Mouse (Mus musculus): ENCODE results near the gene Arfrp1. TPM values are rescaled to one million over a fixed set of nuclear protein-coding genes. Genes with fewer than 3 reads are reported as not detected.

Arfrp1 gene
- 72.5 and 73.5 TPM in 2 replicates for polyA plus RNA-seq (2015; fragmentation: Nextera tagmentation; extraction: Ambion mirVana)

- peaks cover 24% of the 10 kb centered on the region for H3K36me3 ChIP-seq (ENCODE audit: insufficient read depth, low read length)
- no peaks in the 10 kb centered on the region for H3K9me3 ChIP-seq (ENCODE audit: low read length)
- H3K9ac ChIP-seq (replicated peaks; ENCODE audit: low read length), result peak within 1 kb of the TSS; percentile 80
- WGBS, result under 1% methylated on average over 71 of the region's 71 CpGs
- H3K27me3 ChIP-seq (ENCODE audit: insufficient read depth, low read length), result no peaks in the 10 kb centered on the region
- H3K27ac ChIP-seq (ENCODE audit: low read length), result peak within 1 kb of the TSS; percentile 94
- ATAC-seq (ENCODE audit: low FRiP score, low TSS enrichment), result peak; percentile 93
- peak within 1 kb of the TSS; percentile 91 for H3K4me2 ChIP-seq (replicated peaks; ENCODE audit: low read depth, low read length)
- peak within 1 kb of the TSS; percentile 64 for H3K4me3 ChIP-seq (ENCODE audit: low read length)
- peaks cover 33% of the 10 kb centered on the region for H3K4me1 ChIP-seq (ENCODE audit: insufficient read depth, low read length)
Observed at GRCm38 (mm10) chr2:181364860-181365596, at the start of gene Arfrp1, which contains the start of gene Zgpat. TSS of gene Arfrp1 (minus strand) at chr2:181365404. TSS of gene Zgpat (plus strand) at chr2:181364928.

GRCm38 (mm10) chr2:181413141-181413540 lies 47.9 kb upstream of the Arfrp1 start:
- H3K4me2 ChIP-seq (replicated peaks; ENCODE audit: low read depth, low read length), result no peak overlapping the region

GRCm38 (mm10) chr2:181410760-181411473 lies 45.7 kb upstream of the Arfrp1 start:
- no peak overlapping the region for H3K4me3 ChIP-seq (ENCODE audit: low read length)
- H3K4me1 ChIP-seq (ENCODE audit: insufficient read depth, low read length), result no peaks in the 10 kb centered on the region
- H3K9me3 ChIP-seq (ENCODE audit: low read length), result no peaks in the 10 kb centered on the region
- H3K27me3 ChIP-seq (ENCODE audit: insufficient read depth, low read length), result no peaks in the 10 kb centered on the region
- peak; percentile 81; the same call in 1 of the 2 replicates for ATAC-seq (ENCODE audit: low FRiP score, low TSS enrichment)
- H3K9ac ChIP-seq (replicated peaks; ENCODE audit: low read length), result no peak overlapping the region
- 45% methylated on average over 4 of the region's 4 CpGs for WGBS
- H3K36me3 ChIP-seq (ENCODE audit: insufficient read depth, low read length), result peaks cover 12% of the 10 kb centered on the region
- H3K27ac ChIP-seq (ENCODE audit: low read length), result no peak overlapping the region
- no peak overlapping the region for H3K4me2 ChIP-seq (replicated peaks; ENCODE audit: low read depth, low read length)

More at GRCm38 (mm10) chr2:181413141-181413540, 47.9 kb upstream of the Arfrp1 start:
- no peaks in the 10 kb centered on the region for H3K4me1 ChIP-seq (ENCODE audit: insufficient read depth, low read length)
- no peak overlapping the region for H3K27ac ChIP-seq (ENCODE audit: low read length)
- no peak overlapping the region for H3K4me3 ChIP-seq (ENCODE audit: low read length)
- ATAC-seq (ENCODE audit: low FRiP score, low TSS enrichment), result no peak
- WGBS, result 43% methylated on average over 2 of the region's 2 CpGs
- H3K36me3 ChIP-seq (ENCODE audit: insufficient read depth, low read length), result peaks cover 6% of the 10 kb centered on the region
- no peaks in the 10 kb centered on the region for H3K27me3 ChIP-seq (ENCODE audit: insufficient read depth, low read length)
- H3K9me3 ChIP-seq (ENCODE audit: low read length), result no peaks in the 10 kb centered on the region
- no peak overlapping the region; the same call in 1 of the 2 replicates for H3K9ac ChIP-seq (replicated peaks; ENCODE audit: low read length)

- ATAC-seq (ENCODE audit: low FRiP score, low TSS enrichment), result no peak
- Histone ChIP-seq H3K9ac (replicated peaks; ENCODE audit: low read length) (no peak overlapping the region), H3K27ac (ENCODE audit: low read length) (no peak overlapping the region), H3K4me2 (replicated peaks; ENCODE audit: low read depth, low read length) (no peak overlapping the region), H3K4me1 (ENCODE audit: insufficient read depth, low read length) (no peaks in the 10 kb centered on the region), H3K36me3 (ENCODE audit: insufficient read depth, low read length) (peaks cover 12% of the 10 kb centered on the region), H3K27me3 (ENCODE audit: insufficient read depth, low read length) (no peaks in the 10 kb centered on the region), H3K4me3 (ENCODE audit: low read length) (no peak overlapping the region), H3K9me3 (ENCODE audit: low read length) (no peaks in the 10 kb centered on the region)
- WGBS, result 87% methylated on average over 7 of the region's 7 CpGs
Observed at GRCm38 (mm10) chr2:181409643-181410042, 44.4 kb upstream of the Arfrp1 start.

GRCm38 (mm10) chr2:181403722-181404121 lies 38.5 kb upstream of the Arfrp1 start:
- ATAC-seq (ENCODE audit: low FRiP score, low TSS enrichment), result no peak
- Histone ChIP-seq H3K4me2 (replicated peaks; ENCODE audit: low read depth, low read length) (no peak overlapping the region), H3K4me1 (ENCODE audit: insufficient read depth, low read length) (no peaks in the 10 kb centered on the region), H3K27me3 (ENCODE audit: insufficient read depth, low read length) (no peaks in the 10 kb centered on the region), H3K36me3 (ENCODE audit: insufficient read depth, low read length) (peaks cover 6% of the 10 kb centered on the region; the same call in 1 of the 2 replicates), H3K9ac (replicated peaks; ENCODE audit: low read length) (no peak overlapping the region), H3K4me3 (ENCODE audit: low read length) (no peak overlapping the region), H3K27ac (ENCODE audit: low read length) (no peak overlapping the region), H3K9me3 (ENCODE audit: low read length) (no peaks in the 10 kb centered on the region)
- 86% methylated on average over 3 of the region's 3 CpGs for WGBS

GRCm38 (mm10) chr2:181401497-181401896 lies 36.3 kb upstream of the Arfrp1 start:
- no peaks in the 10 kb centered on the region for H3K36me3 ChIP-seq (ENCODE audit: insufficient read depth, low read length)
- 0 out of 2 replicates have a peak, but pooled peaks cover 3% of the 10 kb centered on the region for H3K4me1 ChIP-seq (ENCODE audit: insufficient read depth, low read length)
- no peak overlapping the region for H3K9ac ChIP-seq (replicated peaks; ENCODE audit: low read length)
- H3K27ac ChIP-seq (ENCODE audit: low read length), result no peak overlapping the region
- 15% methylated on average over 1 of the region's 1 CpGs for whole genome bisulfite sequencing
- no peak overlapping the region for H3K4me2 ChIP-seq (replicated peaks; ENCODE audit: low read depth, low read length)
- H3K9me3 ChIP-seq (ENCODE audit: low read length), result no peaks in the 10 kb centered on the region
- no peak for ATAC-seq (ENCODE audit: low FRiP score, low TSS enrichment)
- H3K4me3 ChIP-seq (ENCODE audit: low read length), result no peak overlapping the region
- no peaks in the 10 kb centered on the region for H3K27me3 ChIP-seq (ENCODE audit: insufficient read depth, low read length)

- no peak overlapping the region for H3K4me3 ChIP-seq (ENCODE audit: low read length)
- H3K27ac ChIP-seq (ENCODE audit: low read length), result no peak overlapping the region
- ATAC-seq (ENCODE audit: low FRiP score, low TSS enrichment), result no peak
- H3K9me3 ChIP-seq (ENCODE audit: low read length), result no peaks in the 10 kb centered on the region
- H3K36me3 ChIP-seq (ENCODE audit: insufficient read depth, low read length), result peaks cover 7% of the 10 kb centered on the region
- H3K4me1 ChIP-seq (ENCODE audit: insufficient read depth, low read length), result 0 out of 2 replicates have a peak, but pooled peaks cover 3% of the 10 kb centered on the region
- no peak overlapping the region for H3K4me2 ChIP-seq (replicated peaks; ENCODE audit: low read depth, low read length)
- WGBS, result 66% methylated on average over 5 of the region's 5 CpGs
- H3K9ac ChIP-seq (replicated peaks; ENCODE audit: low read length), result no peak overlapping the region
- no peaks in the 10 kb centered on the region for H3K27me3 ChIP-seq (ENCODE audit: insufficient read depth, low read length)
Observed at GRCm38 (mm10) chr2:181397207-181397761, 32.1 kb upstream of the Arfrp1 start.

- Histone ChIP-seq H3K36me3 (ENCODE audit: insufficient read depth, low read length) (peaks cover 19% of the 10 kb centered on the region), H3K9ac (replicated peaks; ENCODE audit: low read length) (no peak overlapping the region), H3K9me3 (ENCODE audit: low read length) (no peaks in the 10 kb centered on the region), H3K4me1 (ENCODE audit: insufficient read depth, low read length) (0 out of 2 replicates have a peak, but pooled peaks cover 3% of the 10 kb centered on the region), H3K4me3 (ENCODE audit: low read length) (no peak overlapping the region), H3K27ac (ENCODE audit: low read length) (no peak overlapping the region), H3K27me3 (ENCODE audit: insufficient read depth, low read length) (no peaks in the 10 kb centered on the region), H3K4me2 (replicated peaks; ENCODE audit: low read depth, low read length) (no peak overlapping the region)
- 90% methylated on average over 3 of the region's 3 CpGs for WGBS
- no peak for ATAC-seq (ENCODE audit: low FRiP score, low TSS enrichment)
Observed at GRCm38 (mm10) chr2:181394086-181394485, 28.9 kb upstream of the Arfrp1 start.

GRCm38 (mm10) chr2:181392600-181393213 lies 27.5 kb upstream of the Arfrp1 start:
- Histone ChIP-seq H3K4me2 (replicated peaks; ENCODE audit: low read depth, low read length) (no peak overlapping the region), H3K4me3 (ENCODE audit: low read length) (no peak overlapping the region), H3K9me3 (ENCODE audit: low read length) (no peaks in the 10 kb centered on the region), H3K4me1 (ENCODE audit: insufficient read depth, low read length) (0 out of 2 replicates have a peak, but pooled peaks cover 3% of the 10 kb centered on the region), H3K9ac (replicated peaks; ENCODE audit: low read length) (no peak overlapping the region), H3K27ac (ENCODE audit: low read length) (no peak overlapping the region), H3K27me3 (ENCODE audit: insufficient read depth, low read length) (no peaks in the 10 kb centered on the region), H3K36me3 (ENCODE audit: insufficient read depth, low read length) (peaks cover 20% of the 10 kb centered on the region)
- peak; percentile 80 for ATAC-seq (ENCODE audit: low FRiP score, low TSS enrichment)
- 34% methylated on average over 4 of the region's 4 CpGs for WGBS

All from kidney, embryonic 16.5 days (tissue).